Mouse (Mus musculus) embryonic fibroblast, embryonic 13.5 days (primary cell): ENCODE measurements around the gene Upk2.

Experiments
- CTCF ChIP-seq: IDR thresholded peaks from 2 replicates; pipeline ENCODE4 v1.5.1; 2011; ENCODE audit warnings: mild to moderate bottlenecking, control low read depth, low read length, moderate library complexity, borderline replicate concordance; ENCODE audit not compliant: insufficient read depth
- POLR2A ChIP-seq: IDR thresholded peaks from 2 replicates; pipeline ENCODE4 v1.6.1; 2011; ENCODE audit warnings: low read depth, mild to moderate bottlenecking, control low read depth, low read length, moderate library complexity

GRCm38 (mm10) chr9:44418519-44419385 is 36.0 kb downstream of the Upk2 start, which contains the start of gene Ccdc84:
- TF ChIP-seq CTCF (no peak), POLR2A (no peak)
